Mouse (Mus musculus): ENCODE data around the gene Vmn1r239-ps.
"Not testable (repeated sequence)": the region's sequence is repeated elsewhere in the genome, so short reads cannot be mapped to it uniquely, and the experiment has no call there.

The Vmn1r239-ps gene

DNA sequence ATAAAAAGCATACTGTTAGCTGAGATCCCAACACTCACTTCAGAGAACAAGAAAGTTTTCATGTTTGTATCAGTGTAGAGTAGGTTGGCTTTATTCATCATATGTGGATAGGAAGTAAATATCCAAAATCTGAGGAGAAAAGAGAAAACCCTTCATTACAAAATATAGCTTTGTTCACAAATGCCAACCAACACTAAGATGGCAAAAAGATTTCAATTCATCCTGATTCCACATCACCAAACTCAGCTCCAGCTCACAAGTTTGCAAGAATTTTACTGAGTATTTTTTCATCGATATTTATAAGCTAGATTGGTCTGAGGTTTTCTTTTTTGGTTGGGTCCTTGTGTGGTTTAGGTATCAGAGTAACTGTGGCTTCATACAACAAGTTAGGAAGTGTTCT is at the start of gene Vmn1r239-ps:
TSS of gene Vmn1r239-ps (minus strand) at position 101 of the 400 bp plus-strand sequence.
- DNase-seq (ENCODE audit: low spot score in 2 of 2): not testable (repeated sequence)

DNA sequence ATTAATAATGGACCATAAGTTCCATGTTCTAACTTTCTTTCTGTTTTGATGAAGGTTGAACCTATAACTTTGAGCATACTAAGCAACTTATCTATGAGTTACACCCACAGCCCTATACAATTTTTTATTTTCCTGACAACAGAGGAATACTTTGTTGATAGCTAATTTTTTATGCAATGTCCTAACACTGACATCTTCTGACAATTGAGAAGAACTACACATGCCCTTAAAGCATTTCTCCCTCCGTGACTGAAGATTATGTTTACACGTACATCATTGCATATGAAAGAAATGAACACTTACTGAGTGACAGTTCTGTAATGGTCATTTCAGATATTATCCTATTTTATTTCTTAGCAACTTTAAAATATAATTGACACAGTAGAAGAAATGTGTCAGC is 36.0 kb upstream of the Vmn1r239-ps start:
- no peak for DNase-seq (ENCODE audit: low spot score in 2 of 2)

GRCm38 (mm10) chrX:147443386-147443785 is 10.1 kb downstream of the Vmn1r239-ps start:
- no peak for DNase-seq (ENCODE audit: low spot score in 2 of 2)

DNA sequence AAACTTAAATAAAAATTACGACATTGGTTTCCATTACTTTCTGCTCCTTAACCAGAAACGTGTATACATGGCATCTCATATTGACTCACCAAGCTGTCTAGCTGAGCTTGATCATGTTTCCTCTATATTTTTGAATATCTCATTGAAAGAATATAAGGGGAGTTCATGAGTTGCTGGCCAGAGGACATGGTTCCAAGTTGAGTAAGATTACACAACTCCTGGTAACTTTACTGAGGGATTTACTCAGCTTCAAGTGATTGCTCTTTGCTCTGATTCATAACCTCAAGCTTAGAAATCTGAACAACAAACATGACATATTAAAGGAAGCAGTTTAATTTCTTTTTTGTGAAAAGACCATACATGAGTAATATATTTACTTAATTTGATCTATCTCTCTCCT is 18.1 kb downstream of the Vmn1r239-ps start:
- no peak for DNase-seq (ENCODE audit: low spot score in 2 of 2)

DNA sequence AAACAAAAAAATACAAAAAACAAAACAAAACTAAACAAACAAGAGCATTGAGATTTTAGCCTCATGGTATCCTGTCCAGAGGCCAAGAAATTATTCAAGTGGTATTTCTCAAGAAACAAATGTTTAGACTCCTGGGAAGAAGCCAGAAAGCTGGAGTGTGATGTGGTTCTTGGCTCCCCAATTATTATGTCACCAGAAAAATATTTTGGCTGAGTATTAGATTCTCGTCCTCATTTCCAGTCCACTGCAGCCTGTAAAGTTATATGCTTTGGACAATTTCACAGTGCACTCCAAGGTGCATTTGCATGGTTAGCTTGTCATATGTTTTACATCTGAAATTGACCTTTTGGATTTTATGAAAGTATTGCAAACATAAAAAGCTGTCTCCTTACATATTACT is 23.8 kb downstream of the Vmn1r239-ps start:
- no peak for DNase-seq (ENCODE audit: low spot score in 2 of 2)

DNA sequence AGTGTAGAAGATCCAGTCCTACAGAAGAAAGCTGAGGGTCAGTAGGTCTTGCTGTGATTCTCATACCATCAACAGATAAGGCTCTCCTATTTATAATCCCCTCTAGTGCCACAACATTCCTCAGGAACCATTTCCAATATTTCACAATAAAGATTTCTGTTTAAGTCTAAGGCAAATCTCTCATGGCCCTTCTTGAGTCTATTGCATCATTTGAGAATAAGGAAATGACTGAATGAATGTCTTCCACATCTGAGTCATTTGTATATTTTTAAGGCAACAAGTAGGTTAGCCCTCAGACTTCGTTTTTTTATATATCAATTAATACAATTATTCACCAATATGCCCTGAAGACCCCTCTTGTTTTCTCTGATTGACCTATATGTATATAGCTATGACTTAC is 24.4 kb downstream of the Vmn1r239-ps start, which contains the start of gene Il13ra2:
TSS of gene Il13ra2 (minus strand) at position 64 of the 400 bp plus-strand sequence.
- no peak for DNase-seq (ENCODE audit: low spot score in 2 of 2)
